Comparison of ENCODE assay signal across 16 mouse cellular contexts in the genomic region with DNA sequence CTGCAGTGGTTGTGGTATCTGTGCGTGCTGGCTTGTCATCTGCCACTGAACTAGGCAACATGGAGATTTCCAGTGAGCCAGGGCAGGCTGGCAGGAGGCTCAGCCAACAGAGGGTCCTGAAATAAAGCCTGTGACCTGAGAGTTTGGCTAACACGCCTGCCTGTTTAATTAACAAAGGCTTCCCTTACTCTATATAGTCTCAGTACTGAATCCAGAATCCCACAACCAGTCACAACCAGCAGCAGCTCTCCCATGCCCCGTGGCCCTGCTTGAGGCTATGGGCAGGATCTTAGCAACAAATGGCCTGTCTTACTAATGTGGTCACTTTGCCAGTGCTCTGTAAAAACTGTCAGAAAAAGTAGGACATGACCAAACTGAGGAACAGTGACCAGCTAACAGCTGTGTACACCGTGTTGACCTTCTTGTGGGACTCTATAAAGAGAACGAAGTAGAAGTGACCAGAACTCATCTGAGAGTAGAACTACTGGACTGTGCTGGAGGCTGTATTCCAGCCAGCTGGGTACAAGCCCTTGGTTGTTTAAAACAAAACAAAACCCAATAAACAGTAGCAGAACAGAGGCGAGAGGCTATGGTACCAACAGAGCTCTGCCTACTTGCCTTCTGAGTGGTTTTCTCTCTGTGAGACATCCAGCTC.
"Had no signal": no experiment of that assay in that cellular context is flagged by ENCODE, and none has a peak within 500 bp of the region (broad histone marks: within the 10 kb centered on the region; RNA-seq: fewer than 3 reads in every experiment).

No protein-coding gene starts in this region.

- H3K27ac ChIP-seq: kidney, embryonic 15.5 days; limb, embryonic 15.5 days; liver, embryonic 13.5 days; lung, embryonic 15.5 days; macrophage; midbrain, embryonic 12.5 days; neural tube, embryonic 12.5 days; stomach, postnatal 0 days had no signal

- H3K4me2 ChIP-seq: kidney, embryonic 15.5 days; limb, embryonic 15.5 days; liver, embryonic 13.5 days; lung, embryonic 15.5 days; midbrain, embryonic 12.5 days; neural tube, embryonic 12.5 days had no signal

- H3K9ac ChIP-seq: kidney, embryonic 15.5 days; limb, embryonic 15.5 days; liver, embryonic 13.5 days; liver, postnatal 0 days; lung, embryonic 15.5 days; midbrain, embryonic 12.5 days; neural tube, embryonic 12.5 days had no signal

- H3K4me3 ChIP-seq: kidney, embryonic 15.5 days; limb, embryonic 15.5 days; liver, embryonic 13.5 days; lung, embryonic 15.5 days; megakaryocyte, embryonic 14.5 days; midbrain, embryonic 12.5 days; neural tube, embryonic 12.5 days had no signal

- H3K4me1 ChIP-seq: kidney, embryonic 15.5 days; limb, embryonic 15.5 days; liver, embryonic 13.5 days; lung, embryonic 15.5 days; midbrain, embryonic 12.5 days; neural tube, embryonic 12.5 days had no signal

- DNase-seq: kidney, postnatal 14 days; layer of hippocampus, adult 9-11 months; layer of hippocampus, postnatal 36 days; left cerebral cortex, postnatal 4 days; liver, embryonic 13.5 days; liver, postnatal 0 days; lung, postnatal 14 days; thymus, postnatal 4 days had no signal

- ATAC-seq: liver, postnatal 0 days had no signal

- H3K9me3 ChIP-seq: kidney, embryonic 15.5 days; limb, embryonic 15.5 days; liver, embryonic 13.5 days; lung, embryonic 15.5 days; midbrain, embryonic 12.5 days; neural tube, embryonic 12.5 days had no signal

- H3K27me3 ChIP-seq: kidney, embryonic 15.5 days; limb, embryonic 15.5 days; liver, embryonic 13.5 days; lung, embryonic 15.5 days; midbrain, embryonic 12.5 days; neural tube, embryonic 12.5 days had no signal

- H3K36me3 ChIP-seq: kidney, embryonic 15.5 days; limb, embryonic 15.5 days; liver, embryonic 13.5 days; lung, embryonic 15.5 days; midbrain, embryonic 12.5 days; neural tube, embryonic 12.5 days had no signal
